Mouse (Mus musculus): ENCODE results near the gene Eci3. TPM values are rescaled to one million over a fixed set of nuclear protein-coding genes. Genes with fewer than 3 reads are reported as not detected.

The Eci3 gene
- polyA plus RNA-seq, 1 experiment from 2014 or later: 0.58 TPM

Other genes with a start within 250 kb of the Eci3 start
- not detected in 2 replicates for gene Fam50b, start 229.0 kb downstream of the Eci3 start, polyA plus RNA-seq (2014; fragmentation: Nextera tagmentation; extraction: Ambion mirVana)
- 98.7 and 100.0 TPM in 2 replicates for gene Prpf4b, start 88.5 kb downstream of the Eci3 start, polyA plus RNA-seq (2014; fragmentation: Nextera tagmentation; extraction: Ambion mirVana)
- 0.31 and 1.1 TPM in 2 replicates for gene Fam217a, start 39.5 kb downstream of the Eci3 start, polyA plus RNA-seq (2014; fragmentation: Nextera tagmentation; extraction: Ambion mirVana)
- not detected in 2 replicates for gene 4933417A18Rik, start 39.4 kb downstream of the Eci3 start, polyA plus RNA-seq (2014; fragmentation: Nextera tagmentation; extraction: Ambion mirVana)
- gene Eci2, start 63.3 kb upstream of the Eci3 start, polyA plus RNA-seq (2014; fragmentation: Nextera tagmentation; extraction: Ambion mirVana): 116 and 119 TPM in 2 replicates

Measured in neural tube, embryonic 11.5 days (tissue).